In genomic region chr16:52311073-52311472, GRCm38 (mm10) we compare ENCODE assay signal across 9 mouse cellular contexts.
DNase-seq lines count a peak whose midpoint lies in the region; ATAC-seq and TF ChIP-seq lines count a peak whose summit lies in the region.
"Had no signal": no experiment of that assay in that cellular context is flagged by ENCODE, and none has a peak within 500 bp of the region (broad histone marks: within the 10 kb centered on the region; RNA-seq: fewer than 3 reads in every experiment).

No protein-coding gene starts in this region.

- peak overlapping the region; percentile 40 for H3K4me2 ChIP-seq in hindbrain, embryonic 15.5 days

- WGBS in cerebellum, adult 2 months, result 8% methylated on average over 9 of the region's 9 CpGs
- WGBS in hindbrain, embryonic 15.5 days, result 16% methylated on average over 9 of the region's 9 CpGs

- TF ChIP-seq CTCF in cerebellum, adult 2 months (IDR thresholded peaks at IDR 0.05; ENCODE audit: borderline replicate concordance, insufficient read depth, low read depth, low read length), result peak; percentile 74

- H3K4me3 ChIP-seq in cerebellum, adult 2 months (replicated peaks; ENCODE audit: insufficient read depth, low read depth, low read length), result no peak overlapping the region
- H3K4me3 ChIP-seq in hindbrain, embryonic 15.5 days, result no peak overlapping the region
- H3K4me3 ChIP-seq: megakaryocyte, embryonic 14.5 days had no signal

- peak; percentile 12 for DNase-seq in MN1 (ENCODE audit: low spot score)
- DNase-seq in cerebellum, adult 2 months, result peak; percentile 41 to 54
- peak; percentile 47 to 91 for DNase-seq in frontal cortex, adult 2 months (ENCODE audit: extremely low spot score in 1 of 2, low spot score in 1 of 2)
- DNase-seq in layer of hippocampus, postnatal 25 days (ENCODE audit: extremely low spot score in 1 of 2, low spot score in 1 of 2), result peak; percentile 70 to 94
- peak; percentile 85 for DNase-seq in lung, postnatal 14 days
- DNase-seq in retina, postnatal 1 day, result peak; percentile 77
- DNase-seq in urinary bladder, adult 18-20 months (ENCODE audit: low spot score in 2 of 2), result peak; percentile 34 to 45

- no peak overlapping the region for H3K27ac ChIP-seq in cerebellum, adult 2 months (ENCODE audit: insufficient read depth, low read length)
- no peak overlapping the region for H3K27ac ChIP-seq in hindbrain, embryonic 15.5 days (replicated peaks)

- no peaks in the 10 kb centered on the region for H3K4me1 ChIP-seq in cerebellum, adult 2 months (ENCODE audit: control insufficient read depth, insufficient read depth, low read length)
- peaks cover 2% of the 10 kb centered on the region; the same call in 1 of the 2 replicates for H3K4me1 ChIP-seq in hindbrain, embryonic 15.5 days (replicated peaks)
- H3K4me1 ChIP-seq: megakaryocyte, embryonic 14.5 days had no signal

- no peak for TF ChIP-seq POLR2A in cerebellum, adult 2 months (IDR thresholded peaks at IDR 0.05; ENCODE audit: borderline replicate concordance, insufficient read depth, low read length)

- ATAC-seq in hindbrain, embryonic 15.5 days (ENCODE audit: low FRiP score, low read depth), result peak; percentile 78

- no peaks in the 10 kb centered on the region for H3K36me3 ChIP-seq in hindbrain, embryonic 15.5 days

- H3K9ac ChIP-seq in hindbrain, embryonic 15.5 days, result no peak overlapping the region

- no peaks in the 10 kb centered on the region for H3K9me3 ChIP-seq in hindbrain, embryonic 15.5 days
- H3K9me3 ChIP-seq: megakaryocyte, embryonic 14.5 days had no signal

- no peaks in the 10 kb centered on the region for H3K27me3 ChIP-seq in cerebellum, adult 2 months (ENCODE audit: control insufficient read depth, insufficient read depth, low read length)
- H3K27me3 ChIP-seq in hindbrain, embryonic 15.5 days, result no peaks in the 10 kb centered on the region
- H3K27me3 ChIP-seq: megakaryocyte, embryonic 14.5 days had no signal

Comparison
In these comparisons a context has a peak if more than half of its experiments do, and no peak if none do; other contexts are left out.
1. DNase-seq: peak in every context shown above with its lines; median percentile 85 in lung, postnatal 14 days; 82 in layer of hippocampus, postnatal 25 days; 77 in retina, postnatal 1 day; 69 in frontal cortex, adult 2 months; 48 in cerebellum, adult 2 months; 40 in urinary bladder, adult 18-20 months; 12 in MN1.